Mouse (Mus musculus): ENCODE data around the gene Trub1.
A peak's percentile ranks its signal among the peaks of the same experiment; 100 is the strongest.

Trub1 gene

GRCm38 (mm10) chr19:57498110-57498743, 45.5 kb downstream of the Trub1 start:
- DNase-seq (ENCODE audit: low spot score) = no peak

- DNase-seq (ENCODE audit: low spot score) = no peak
These were observed 46.2 kb downstream of the Trub1 start for GRCm38 (mm10) chr19:57498884-57499410.

- no peak for DNase-seq (ENCODE audit: low spot score)
These were observed 47.5 kb downstream of the Trub1 start for GRCm38 (mm10) chr19:57500254-57500653.

GRCm38 (mm10) chr19:57503144-57503543, 50.4 kb downstream of the Trub1 start:
- no peak for DNase-seq (ENCODE audit: low spot score)

- no peak for DNase-seq (ENCODE audit: low spot score)
These were observed 52.6 kb downstream of the Trub1 start for GRCm38 (mm10) chr19:57505048-57505932.

GRCm38 (mm10) chr19:57506591-57506990, 53.9 kb downstream of the Trub1 start:
- no peak for DNase-seq (ENCODE audit: low spot score)

GRCm38 (mm10) chr19:57508261-57508788, 55.6 kb downstream of the Trub1 start:
- DNase-seq (ENCODE audit: low spot score) = no peak

GRCm38 (mm10) chr19:57509758-57510319, 57.1 kb downstream of the Trub1 start:
- DNase-seq (ENCODE audit: low spot score) = peak; percentile 34

GRCm38 (mm10) chr19:57510836-57511235, 58.1 kb downstream of the Trub1 start:
- no peak for DNase-seq (ENCODE audit: low spot score)

GRCm38 (mm10) chr19:57513123-57513522, 60.4 kb downstream of the Trub1 start:
- DNase-seq (ENCODE audit: low spot score) = no peak

- DNase-seq (ENCODE audit: low spot score) = no peak
These were observed 69.0 kb downstream of the Trub1 start for GRCm38 (mm10) chr19:57521721-57522120.

GRCm38 (mm10) chr19:57523363-57523762, 70.7 kb downstream of the Trub1 start:
- DNase-seq (ENCODE audit: low spot score) = peak; percentile 41

- no peak for DNase-seq (ENCODE audit: low spot score)
These were observed 73.0 kb downstream of the Trub1 start for GRCm38 (mm10) chr19:57525693-57526092.

- DNase-seq (ENCODE audit: low spot score) = no peak
These were observed 77.5 kb downstream of the Trub1 start for GRCm38 (mm10) chr19:57530212-57530611.

GRCm38 (mm10) chr19:57534262-57534661, 81.5 kb downstream of the Trub1 start:
- DNase-seq (ENCODE audit: low spot score) = no peak

- no peak for DNase-seq (ENCODE audit: low spot score)
These were observed 83.8 kb downstream of the Trub1 start for GRCm38 (mm10) chr19:57536512-57536911.

GRCm38 (mm10) chr19:57537510-57538182, 84.9 kb downstream of the Trub1 start:
- DNase-seq (ENCODE audit: low spot score) = no peak

- DNase-seq (ENCODE audit: low spot score) = no peak
These were observed 87.4 kb downstream of the Trub1 start for GRCm38 (mm10) chr19:57540118-57540517.

All from urinary bladder, postnatal 14 days (tissue).